In the genomic region with DNA sequence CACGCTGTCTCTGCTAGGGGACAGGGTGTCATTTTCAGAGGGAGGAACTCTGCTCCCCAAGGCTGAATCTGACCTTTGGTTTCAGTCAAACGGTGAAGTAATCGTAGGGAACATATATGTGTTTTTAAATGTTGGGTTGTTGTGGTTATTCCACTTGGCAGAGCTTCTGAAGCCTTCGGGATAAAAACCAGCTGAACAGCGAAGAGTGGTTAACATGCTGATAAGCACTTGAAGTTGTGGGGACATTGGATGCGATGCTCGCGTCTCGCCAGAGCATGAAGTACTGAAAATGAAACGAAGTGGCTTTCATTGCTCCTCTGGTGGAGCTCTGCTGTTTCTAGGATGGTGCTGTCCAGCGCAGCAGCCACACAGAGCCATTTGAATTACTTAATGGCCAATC, we compare ENCODE assay signal across 26 mouse cellular contexts.
A peak's percentile ranks its signal among the peaks of the same experiment; 100 is the strongest.
DNase-seq lines count a peak whose midpoint lies in the region; ATAC-seq and TF ChIP-seq lines count a peak whose summit lies in the region.
"Had no signal": no experiment of that assay in that cellular context is flagged by ENCODE, and none has a peak within 500 bp of the region (broad histone marks: within the 10 kb centered on the region; RNA-seq: fewer than 3 reads in every experiment).

No protein-coding gene starts in this region.

- WGBS in lung, embryonic 14.5 days = 67% methylated on average over 11 of the region's 11 CpGs
- WGBS in limb, embryonic 10.5 days = 91% methylated on average over 11 of the region's 11 CpGs

- no peak for ATAC-seq in lung, embryonic 14.5 days (ENCODE audit: insufficient read depth)
- ATAC-seq: inflammation-experienced regulatory T-cells, adult 6 months had no signal

- no peak for DNase-seq in gastrocnemius, adult 2 months
- no peak for DNase-seq in gastrocnemius, adult 18-20 months (ENCODE audit: low spot score)
- DNase-seq in lung, embryonic 14.5 days = peak; percentile 46
- no peak for DNase-seq in lung, adult 18-20 months
- no peak for DNase-seq in limb, embryonic 10.5 days (ENCODE audit: low spot score)
- no peak for DNase-seq in layer of hippocampus, adult 2 months (ENCODE audit: low spot score in 2 of 2)
- DNase-seq in left cerebral cortex, adult 11 months (ENCODE audit: low spot score) = no peak
- DNase-seq: adrenal gland, postnatal 25 days; cerebellum, adult 2 months; cerebellum, postnatal 14 days; gastrocnemius, postnatal 25 days; kidney, adult 18-20 months; kidney, postnatal 25 days; lung, postnatal 36 days; right cerebral cortex, postnatal 4 days; thymus, adult 18-20 months; thymus, postnatal 25 days had no signal

- no peaks in the 10 kb centered on the region for H3K36me3 ChIP-seq in lung, embryonic 14.5 days (ENCODE audit: insufficient read depth)
- peaks cover 11% of the 10 kb centered on the region; the same call in 1 of the 2 replicates for H3K36me3 ChIP-seq in limb, embryonic 10.5 days
- H3K36me3 ChIP-seq: forebrain, embryonic 12.5 days; hindbrain, embryonic 10.5 days; hindbrain, embryonic 15.5 days; kidney, embryonic 15.5 days; liver, embryonic 15.5 days; midbrain, embryonic 12.5 days; neural tube, embryonic 13.5 days had no signal

- no peaks in the 10 kb centered on the region for H3K9me3 ChIP-seq in lung, embryonic 14.5 days (ENCODE audit: low read depth, low read length)
- H3K9me3 ChIP-seq in limb, embryonic 10.5 days (replicated peaks) = no peaks in the 10 kb centered on the region
- H3K9me3 ChIP-seq: forebrain, embryonic 12.5 days; hindbrain, embryonic 10.5 days; hindbrain, embryonic 15.5 days; kidney, embryonic 15.5 days; liver, embryonic 15.5 days; midbrain, embryonic 12.5 days; neural tube, embryonic 13.5 days had no signal

- H3K27ac ChIP-seq in gastrocnemius, adult 2 months = 0 out of 2 replicates have a peak overlapping the region, but pooled peaks have one; percentile 5
- no peak overlapping the region for H3K27ac ChIP-seq in lung, embryonic 14.5 days (ENCODE audit: low read depth)
- 0 out of 2 replicates have a peak overlapping the region, but pooled peaks have one; percentile 14 for H3K27ac ChIP-seq in limb, embryonic 10.5 days
- no peak overlapping the region for H3K27ac ChIP-seq in layer of hippocampus, adult 2 months
- H3K27ac ChIP-seq: forebrain, embryonic 12.5 days; hindbrain, embryonic 15.5 days; kidney, embryonic 15.5 days; liver, embryonic 15.5 days; midbrain, embryonic 12.5 days; neural tube, embryonic 13.5 days; stomach, postnatal 0 days had no signal

- H3K27me3 ChIP-seq in lung, embryonic 14.5 days (ENCODE audit: insufficient read depth, low read length) = no peaks in the 10 kb centered on the region
- no peaks in the 10 kb centered on the region for H3K27me3 ChIP-seq in limb, embryonic 10.5 days (ENCODE audit: low read depth, poor library complexity, severe bottlenecking)
- H3K27me3 ChIP-seq: hindbrain, embryonic 15.5 days had no signal

- intact Hi-C loops in gastrocnemius, adult 2 months (cut with DNase I) = no loop called here

- no peak overlapping the region for H3K4me3 ChIP-seq in gastrocnemius, adult 2 months
- H3K4me3 ChIP-seq in lung, embryonic 14.5 days (ENCODE audit: low read depth, low read length) = no peak overlapping the region
- no peak overlapping the region for H3K4me3 ChIP-seq in limb, embryonic 10.5 days
- no peak overlapping the region for H3K4me3 ChIP-seq in layer of hippocampus, adult 2 months
- H3K4me3 ChIP-seq: forebrain, embryonic 12.5 days; hindbrain, embryonic 10.5 days; hindbrain, embryonic 15.5 days; kidney, embryonic 15.5 days; liver, embryonic 15.5 days; midbrain, embryonic 12.5 days; neural tube, embryonic 13.5 days had no signal

- no peaks in the 10 kb centered on the region for H3K4me1 ChIP-seq in lung, embryonic 14.5 days (ENCODE audit: insufficient read depth)
- H3K4me1 ChIP-seq in limb, embryonic 10.5 days = peaks cover 51% of the 10 kb centered on the region
- H3K4me1 ChIP-seq: liver, embryonic 15.5 days had no signal

- H3K4me2 ChIP-seq in lung, embryonic 14.5 days = no peak overlapping the region
- H3K4me2 ChIP-seq: forebrain, embryonic 12.5 days; hindbrain, embryonic 15.5 days; kidney, embryonic 15.5 days; liver, embryonic 15.5 days; midbrain, embryonic 12.5 days; neural tube, embryonic 13.5 days had no signal

- H3K9ac ChIP-seq in lung, embryonic 14.5 days = no peak overlapping the region
- H3K9ac ChIP-seq: forebrain, embryonic 12.5 days; hindbrain, embryonic 15.5 days; kidney, embryonic 15.5 days; liver, embryonic 15.5 days; midbrain, embryonic 12.5 days; neural tube, embryonic 13.5 days had no signal

- no peak for TF ChIP-seq CTCF in gastrocnemius, adult 2 months (IDR thresholded peaks at IDR 0.05)
- TF ChIP-seq CTCF in lung, embryonic 14.5 days (IDR thresholded peaks at IDR 0.05; ENCODE audit: low read depth) = no peak
- no peak for TF ChIP-seq CTCF in layer of hippocampus, adult 2 months (conservative IDR thresholded peaks at IDR 0.05)

Comparison
In these comparisons a context has a peak if more than half of its experiments do, and no peak if none do; other contexts are left out.
1. H3K27ac ChIP-seq: peak in gastrocnemius, adult 2 months (single experiment) and limb, embryonic 10.5 days (single experiment); none in lung, embryonic 14.5 days (single experiment) and layer of hippocampus, adult 2 months (single experiment).